Mouse (Mus musculus) embryo, embryonic 11.5 days (tissue): Measurements from ENCODE around the gene Lix1.

Experiments used
- DNase-seq: peaks from one replicate; pipeline ENCODE4 v3.0.0-alpha.2; 2012; ENCODE audit warnings: low read depth, low spot score

The Lix1 gene

DNA sequence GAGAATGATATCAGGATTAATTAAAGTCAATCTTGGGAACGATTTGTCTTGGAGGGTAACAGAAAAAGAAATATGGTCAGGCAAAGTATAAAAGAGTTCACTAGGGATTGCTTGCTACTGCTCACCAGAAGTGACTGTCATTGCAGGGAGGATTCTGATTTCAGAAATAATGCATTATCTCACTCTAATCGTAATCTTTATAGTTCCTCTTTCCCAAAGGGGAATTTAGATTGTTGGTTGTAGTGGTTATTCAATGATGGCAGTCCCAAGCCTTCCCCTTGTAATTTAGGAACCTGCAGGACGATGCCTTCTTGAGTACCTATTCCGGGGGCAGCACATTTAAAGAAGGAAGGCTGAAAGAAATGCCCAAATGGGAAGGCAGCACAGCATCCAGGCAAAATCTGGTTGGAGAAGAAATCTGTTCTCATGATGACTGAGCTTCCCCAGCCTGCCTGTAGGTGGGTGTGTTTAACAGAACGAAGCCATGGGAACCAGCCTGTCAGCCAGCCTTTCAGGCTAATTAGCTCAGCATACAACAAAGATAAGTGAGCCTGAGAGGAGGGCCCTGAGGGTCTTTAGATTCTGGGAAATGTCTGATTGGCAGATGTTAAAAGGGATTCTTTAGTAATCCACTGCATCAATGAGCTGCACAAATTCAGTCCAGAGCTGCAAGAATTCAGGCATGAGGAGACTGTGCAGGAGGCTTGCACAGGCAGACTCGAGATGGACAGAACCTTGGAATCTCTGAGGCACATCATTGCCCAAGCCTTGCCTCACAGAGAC is at the start of gene Lix1:
TSS of gene Lix1 (plus strand) at position 451 of the 783 bp plus-strand sequence.
- DNase-seq, result peak; percentile 51

DNA sequence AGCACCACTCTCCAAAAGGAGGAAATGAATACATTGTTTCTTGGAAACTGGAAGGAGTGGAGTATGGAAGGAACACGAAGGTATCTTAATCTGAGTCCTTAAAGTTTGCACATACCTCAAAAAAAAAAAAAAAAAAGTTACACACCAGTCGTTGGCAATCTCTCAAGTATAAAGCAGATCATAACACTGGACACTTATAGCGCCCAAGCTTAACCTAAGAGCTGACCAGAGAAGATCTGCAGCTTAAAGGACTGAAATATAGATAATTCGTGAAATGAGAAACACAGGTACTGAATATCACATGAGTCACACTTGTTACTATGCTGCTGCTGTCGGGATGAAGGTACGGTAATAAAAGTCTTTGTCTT is 28.9 kb upstream of the Lix1 start:
- no peak for DNase-seq

DNA sequence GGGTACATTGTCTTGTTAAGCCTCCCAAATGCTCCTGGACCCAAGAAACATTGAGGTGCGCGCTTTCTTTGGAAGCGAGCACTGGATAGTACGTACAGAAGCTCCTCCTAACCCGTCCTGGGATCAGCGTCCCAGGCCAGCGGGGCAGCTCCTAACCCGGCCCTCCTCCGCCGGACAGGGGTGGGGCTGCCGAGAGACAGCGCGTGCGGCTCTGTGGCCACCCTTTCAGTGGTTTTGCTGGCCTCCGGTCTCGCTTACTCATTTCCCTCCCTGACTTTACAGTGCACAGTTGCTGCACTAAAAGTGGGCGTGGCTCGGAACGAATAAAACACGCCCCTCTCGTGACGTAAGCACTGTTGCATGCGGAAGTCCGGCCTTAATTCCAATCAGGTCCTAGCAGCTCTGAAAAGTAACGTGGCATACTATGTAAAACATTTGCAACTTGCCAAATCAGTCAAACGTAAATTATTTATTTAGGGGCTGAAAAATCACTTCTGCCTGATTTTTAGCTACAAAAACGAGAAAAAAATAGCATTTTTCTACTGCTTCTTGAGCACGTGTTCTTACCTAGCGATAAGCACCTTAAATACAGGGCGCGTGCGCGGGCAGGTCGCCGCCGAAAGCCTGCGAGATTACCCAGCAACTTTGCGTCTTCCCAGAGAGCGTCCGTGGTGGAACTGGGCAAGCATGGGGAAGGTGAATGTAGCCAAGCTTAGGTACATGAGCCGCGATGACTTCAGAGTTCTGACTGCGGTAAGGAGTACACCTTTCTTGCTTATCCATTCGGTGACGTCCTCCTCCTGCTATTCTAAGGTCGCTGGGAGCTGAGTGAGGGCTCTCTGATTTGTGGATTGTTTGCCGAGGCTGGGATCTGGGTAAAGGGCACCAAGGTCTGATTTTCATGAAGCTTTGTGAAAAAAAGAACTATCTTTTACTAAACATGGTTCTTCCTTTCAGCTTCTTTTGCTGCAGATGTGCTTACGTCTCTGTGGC is 28.3 kb upstream of the Lix1 start, which contains the start of gene Riok2:
TSS of gene Riok2 (plus strand) at position 392 of the 993 bp plus-strand sequence.
- peak; percentile 96 for DNase-seq

DNA sequence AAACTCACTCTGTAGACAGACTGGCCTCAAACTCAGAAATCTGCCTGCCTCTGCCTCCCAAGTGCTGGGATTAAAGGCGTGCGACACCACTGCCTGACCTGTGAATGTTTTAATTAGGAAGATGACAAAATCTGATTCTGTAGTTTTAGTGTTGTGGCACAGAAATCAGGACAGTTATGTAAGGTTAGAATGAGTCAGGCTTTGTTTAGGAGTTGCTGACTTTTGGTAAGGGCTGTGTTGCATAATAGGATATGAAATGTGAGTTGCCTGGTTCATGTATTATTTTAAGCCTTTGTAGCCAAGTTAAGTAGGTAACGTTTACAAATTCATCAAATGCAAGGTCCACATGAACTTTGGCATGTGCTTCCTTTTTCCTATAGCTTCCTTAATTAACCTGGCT is 26.9 kb upstream of the Lix1 start:
- DNase-seq, result no peak

DNA sequence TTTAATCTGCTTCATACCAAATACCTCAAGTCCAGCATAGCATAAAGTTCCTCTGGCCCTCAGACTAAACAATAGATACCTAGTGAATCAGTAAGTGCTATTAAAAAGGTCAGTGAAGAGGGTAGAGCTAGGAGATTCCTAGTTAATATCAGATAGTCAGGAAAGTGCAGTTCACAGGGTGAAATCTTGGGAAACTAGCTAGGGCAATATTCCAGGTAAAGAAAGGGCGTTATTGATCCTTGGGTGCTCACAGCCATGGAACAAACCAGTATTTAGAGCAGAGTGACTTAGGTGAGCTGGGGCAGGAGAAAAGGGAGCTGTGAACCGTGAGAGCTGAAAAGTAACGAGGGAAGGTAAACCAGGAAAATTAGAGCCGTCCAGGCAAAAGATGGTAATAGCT is 18.8 kb upstream of the Lix1 start:
- no peak for DNase-seq

DNA sequence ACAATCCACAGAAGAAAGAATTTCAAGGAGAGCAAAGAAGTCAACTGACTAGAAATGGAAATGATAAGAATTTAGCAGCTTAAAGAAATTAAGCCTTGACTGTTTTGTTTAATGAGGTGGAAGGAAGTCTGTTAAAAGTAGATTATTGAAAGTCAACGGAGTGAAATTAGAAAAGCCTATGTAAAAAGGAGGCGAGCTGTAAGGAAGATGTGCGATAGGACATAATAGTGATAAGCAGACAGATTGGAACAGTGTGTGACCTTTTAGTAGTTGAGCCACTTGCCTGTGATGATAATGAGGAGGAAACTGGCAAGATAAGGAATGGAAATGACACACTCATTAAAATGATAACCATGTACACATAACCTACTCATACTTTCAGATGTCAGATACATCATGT is 18.0 kb upstream of the Lix1 start:
- DNase-seq, result no peak

DNA sequence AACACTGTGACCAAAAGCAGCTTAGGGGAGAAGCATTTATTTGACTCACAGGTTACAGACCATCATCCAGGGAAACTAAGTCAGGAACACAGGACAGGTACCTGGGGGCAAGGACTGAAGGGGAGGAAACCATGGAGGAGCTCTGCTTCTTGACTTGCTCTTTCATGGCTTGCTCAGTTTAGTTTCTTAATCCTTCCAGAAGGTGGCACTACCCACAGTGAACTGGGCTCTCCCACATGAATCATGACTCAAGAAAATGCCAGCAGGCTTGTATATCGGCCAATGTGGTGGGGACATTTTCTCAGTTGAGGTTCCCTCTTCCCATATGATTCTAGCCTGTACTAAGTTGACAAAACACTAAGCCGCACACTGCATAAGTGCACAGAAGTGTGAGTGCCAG is 16.4 kb upstream of the Lix1 start:
- DNase-seq, result no peak

DNA sequence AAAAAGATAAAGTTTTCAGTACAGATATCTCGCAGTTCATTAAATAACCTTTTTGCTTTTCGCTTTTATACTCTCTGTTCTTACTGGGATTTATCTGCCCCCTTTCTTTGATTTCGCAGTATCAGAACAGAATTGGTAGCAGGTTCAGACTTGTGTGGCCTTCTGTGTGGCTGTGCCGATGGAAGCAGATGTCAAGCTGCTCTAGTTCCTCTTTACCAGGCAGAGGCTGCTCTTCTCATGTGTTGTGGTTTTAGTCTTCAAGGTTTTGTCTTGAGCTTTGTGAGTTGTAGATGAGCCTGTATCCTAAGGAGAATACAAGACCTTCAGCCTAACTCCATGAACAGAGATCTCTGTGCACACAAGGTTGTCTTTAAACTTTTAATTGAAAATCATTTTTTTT is 10.6 kb upstream of the Lix1 start:
- no peak for DNase-seq

DNA sequence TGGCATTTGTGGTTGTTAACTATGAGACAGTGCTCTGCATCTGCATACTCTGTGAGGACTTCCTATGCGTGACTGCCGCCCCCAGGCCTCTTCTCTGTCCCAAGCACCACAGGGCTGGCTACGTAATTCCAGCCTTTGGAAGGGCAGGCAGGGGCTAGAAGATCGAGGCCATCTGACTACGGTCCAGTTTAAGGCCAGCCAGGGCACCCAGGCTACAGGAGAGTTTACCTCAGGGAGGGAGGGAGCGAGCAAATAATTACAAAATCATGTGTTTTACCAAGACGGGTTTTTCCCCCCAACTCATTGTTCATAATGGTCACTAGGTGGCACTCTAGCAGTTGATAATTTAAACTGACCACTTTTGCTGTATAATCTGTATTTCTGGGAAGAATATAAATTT is 9.6 kb upstream of the Lix1 start:
- DNase-seq, result no peak

DNA sequence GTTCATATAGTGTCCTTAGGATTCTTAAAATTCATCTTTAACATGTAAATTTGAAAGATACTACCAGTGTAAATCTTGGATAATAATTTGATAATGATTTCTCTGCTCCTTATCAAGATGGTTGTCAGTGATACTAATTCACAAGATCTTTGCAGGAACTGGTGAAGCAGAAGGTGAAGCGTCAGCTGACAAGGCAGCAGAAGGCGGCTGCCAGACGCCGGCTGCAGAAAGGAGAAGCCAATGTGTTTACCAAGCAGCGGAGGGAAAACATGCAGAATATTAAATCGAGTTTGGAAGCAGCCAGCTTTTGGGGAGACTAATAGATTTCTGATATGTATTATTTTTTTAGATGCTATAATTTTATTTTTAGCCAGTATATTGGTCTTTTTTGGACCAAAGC is 9.2 kb upstream of the Lix1 start:
- DNase-seq, result no peak

DNA sequence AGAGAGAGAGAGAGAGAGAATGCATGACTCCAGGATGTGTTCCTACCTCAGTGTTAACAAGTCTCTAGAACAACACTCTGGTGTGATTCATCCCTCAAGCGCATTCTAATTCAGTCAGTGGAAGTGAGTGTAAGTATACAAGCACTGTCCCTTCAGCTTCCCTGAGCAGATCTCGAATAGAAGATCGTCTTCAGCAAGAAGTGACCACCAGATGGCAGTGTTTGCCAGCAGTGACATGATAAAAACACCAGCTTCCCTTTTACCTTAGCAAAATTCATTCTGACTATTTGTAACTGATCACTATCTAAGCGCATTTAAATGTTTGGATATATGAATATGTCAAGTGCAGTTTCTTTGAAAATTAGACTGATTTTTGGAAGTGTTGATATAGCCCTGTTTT is 8.1 kb upstream of the Lix1 start:
- DNase-seq, result peak; percentile 65

DNA sequence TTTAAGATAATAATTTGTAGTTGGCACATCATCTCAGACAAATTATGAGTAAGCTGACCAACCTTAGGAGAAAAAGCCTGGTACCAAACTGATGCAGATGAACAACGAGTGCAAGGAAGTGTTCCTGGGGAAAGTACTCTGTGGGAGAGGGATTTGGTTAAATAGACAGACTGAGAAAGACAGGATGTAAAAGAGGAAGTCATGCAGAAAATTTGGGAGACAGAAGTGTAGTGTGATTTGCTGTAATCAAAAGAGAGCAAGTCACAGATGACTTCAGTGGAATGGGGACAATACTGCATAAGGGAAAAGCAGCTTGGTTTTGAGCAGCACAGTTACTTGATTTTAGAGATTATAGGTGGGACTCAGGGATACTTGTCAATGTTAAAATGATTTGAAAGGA is 5.6 kb upstream of the Lix1 start:
- DNase-seq, result no peak

DNA sequence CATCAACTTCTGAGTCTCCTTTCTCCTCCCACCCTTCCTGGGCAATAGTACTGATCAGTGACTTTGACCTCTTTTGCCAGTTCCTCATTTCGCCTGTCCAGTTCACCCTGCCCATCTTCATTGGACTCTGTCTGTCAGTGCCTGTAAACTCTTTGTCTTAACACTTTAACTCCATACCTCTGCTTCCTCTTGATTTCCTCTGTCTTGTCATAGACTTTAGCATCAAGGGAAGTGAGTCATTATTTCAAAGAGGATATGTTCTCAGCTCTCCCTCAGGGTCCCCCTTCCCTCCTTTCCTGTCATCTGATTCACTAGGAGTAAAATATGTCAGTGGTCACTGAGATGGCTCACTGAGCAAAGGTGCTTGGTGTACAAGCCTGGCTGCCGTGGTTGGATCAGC is 3.8 kb upstream of the Lix1 start:
- DNase-seq, result no peak

DNA sequence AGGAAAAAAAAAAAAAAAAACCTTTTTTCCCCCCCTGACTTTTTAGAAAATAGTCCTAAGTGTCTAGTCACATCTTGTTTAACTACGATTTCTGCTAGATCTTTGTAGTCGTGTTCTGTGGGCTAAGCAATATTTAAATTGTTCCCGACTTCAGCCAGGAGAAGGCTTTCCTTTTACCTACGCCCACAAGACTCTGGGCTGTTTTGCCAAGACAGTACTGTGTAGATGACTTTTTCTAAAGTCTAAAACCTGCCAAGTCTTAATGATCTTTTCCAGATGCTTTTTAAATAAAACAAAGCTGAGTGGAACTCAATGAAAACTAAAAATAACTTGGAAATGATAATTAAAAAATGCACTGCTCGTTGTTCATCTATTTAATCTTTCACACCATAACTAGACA is 566 bp downstream of the Lix1 start:
- DNase-seq, result no peak

DNA sequence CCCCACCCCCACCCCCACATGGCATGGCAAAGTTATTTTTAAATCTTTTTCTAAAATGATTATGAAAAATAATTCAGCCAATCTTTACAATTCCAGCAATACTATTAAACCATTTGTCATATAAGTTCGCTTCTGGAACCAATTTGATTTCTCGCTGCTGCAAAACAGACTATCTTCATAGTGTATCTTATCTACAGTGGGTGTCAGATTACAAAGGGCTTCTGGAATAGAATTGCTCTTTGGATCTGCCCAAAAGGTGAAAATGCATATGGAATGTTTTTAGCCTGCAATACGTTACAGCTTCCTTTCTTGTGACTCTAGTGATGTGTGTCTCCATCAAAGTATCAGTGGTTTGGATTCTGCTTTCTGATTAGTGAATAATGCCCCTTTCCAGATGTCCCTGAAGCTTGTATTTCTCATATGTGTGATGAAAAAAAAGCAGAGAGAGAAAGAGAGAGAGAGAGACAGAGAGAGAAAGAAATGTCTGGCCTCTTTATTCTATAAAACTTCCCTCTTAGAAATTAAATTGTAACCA is 1.2 kb downstream of the Lix1 start:
- DNase-seq, result no peak

DNA sequence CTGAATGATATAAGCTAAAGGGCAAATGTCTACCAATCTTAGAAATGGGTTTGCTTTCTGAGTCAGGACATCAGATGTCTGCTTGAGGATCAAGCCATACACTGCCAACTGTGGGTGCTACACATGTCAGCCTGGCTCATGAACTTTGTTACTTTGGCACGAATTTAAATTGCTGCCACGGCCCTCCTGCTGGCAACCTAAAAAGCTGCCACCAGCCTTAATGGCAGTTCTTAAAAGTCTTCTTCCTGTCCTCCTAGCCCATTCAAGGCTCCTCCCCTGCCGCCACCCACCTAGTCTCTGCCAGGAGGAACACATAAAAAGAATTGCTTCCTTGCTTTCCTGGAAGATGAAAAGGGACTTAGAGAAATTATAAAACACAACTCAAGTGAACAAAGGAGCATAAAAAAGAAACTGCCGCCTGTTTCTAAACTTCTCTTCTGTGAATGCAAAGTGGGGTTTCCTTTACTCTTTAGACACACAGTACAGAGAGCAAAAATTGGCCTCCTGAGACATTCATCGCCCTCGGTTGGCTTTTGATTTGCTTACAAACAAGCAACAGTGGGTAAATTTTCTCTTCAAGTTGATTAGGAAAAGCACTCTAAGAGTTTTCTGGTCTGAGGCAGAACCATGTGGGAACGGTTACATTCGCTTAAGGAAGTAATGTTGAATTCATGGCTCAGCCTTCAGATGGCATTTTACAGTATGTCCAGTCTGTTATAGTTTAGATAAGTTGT is 2.5 kb downstream of the Lix1 start:
- DNase-seq, result no peak

DNA sequence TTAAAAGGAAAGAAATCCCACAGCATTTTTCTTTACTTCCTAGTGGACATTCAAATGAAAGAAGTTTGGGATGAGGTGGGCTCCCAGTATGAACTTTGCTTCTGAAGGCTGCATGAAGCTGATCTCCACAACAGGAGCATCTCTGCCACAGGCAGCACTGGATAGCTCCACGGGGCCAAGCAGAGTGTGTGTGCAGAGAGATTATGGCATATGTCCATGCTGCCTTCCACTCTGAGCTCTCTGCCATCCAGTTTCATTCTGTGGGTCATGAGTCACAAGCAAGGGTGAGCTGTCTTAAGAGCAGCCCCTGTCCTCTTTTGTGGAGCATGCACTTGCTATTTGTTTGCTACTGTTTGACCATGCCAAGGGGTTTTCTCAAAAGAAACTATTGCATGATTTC is 3.1 kb downstream of the Lix1 start:
- DNase-seq, result no peak

DNA sequence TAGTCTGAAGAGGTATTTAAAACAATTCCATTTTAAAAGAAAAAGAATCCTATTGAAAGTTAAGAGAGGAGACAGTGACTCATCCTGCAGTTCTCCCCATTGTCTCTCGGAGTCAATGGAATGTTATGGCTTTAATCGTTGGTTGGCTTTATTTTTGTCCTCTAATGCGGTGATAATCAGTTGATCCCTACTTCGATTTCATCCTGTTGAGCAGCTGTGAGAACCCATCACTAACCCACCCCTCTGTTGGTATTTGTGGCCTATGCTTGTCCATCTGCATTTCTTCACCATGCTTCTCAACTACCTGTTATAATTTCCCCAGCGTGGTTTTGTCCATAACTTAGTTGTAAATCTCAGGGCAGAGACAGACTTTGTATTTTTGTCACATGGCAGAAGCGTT is 5.7 kb downstream of the Lix1 start:
- DNase-seq, result no peak

DNA sequence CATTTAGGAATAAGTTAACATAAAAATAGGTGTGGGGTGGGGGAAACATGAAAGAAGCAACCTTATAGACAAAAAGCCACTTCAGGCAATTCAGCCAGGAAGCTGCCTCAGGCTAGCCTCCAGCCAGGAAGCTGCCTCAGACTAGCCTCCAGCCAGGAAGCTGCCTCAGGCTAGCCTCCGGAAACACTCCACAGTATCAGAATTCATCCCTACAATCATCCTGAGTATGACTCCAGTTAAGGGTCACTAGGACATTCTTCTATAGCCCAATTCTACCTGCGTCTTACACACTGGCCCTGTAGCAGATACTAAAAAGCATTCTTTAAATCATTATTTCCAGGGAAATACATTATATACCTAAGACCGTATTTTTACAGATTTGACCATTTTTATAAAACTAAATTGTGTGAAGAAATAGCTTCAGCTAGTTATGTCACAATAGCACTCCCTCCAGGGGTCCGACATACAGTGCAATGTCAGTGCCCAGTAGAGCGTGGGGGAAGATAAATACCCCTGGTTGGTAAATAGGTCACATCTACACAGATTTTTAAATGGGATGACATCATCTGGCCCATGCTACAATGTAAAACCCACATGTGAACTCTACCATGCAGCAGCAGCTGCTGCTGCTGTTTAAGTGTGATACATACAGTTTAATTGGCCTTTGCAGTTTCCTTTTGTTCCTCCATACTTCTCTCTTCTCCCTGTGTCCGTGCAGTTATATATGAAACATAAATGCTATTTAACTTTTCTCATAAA is 6.4 kb downstream of the Lix1 start:
- DNase-seq, result no peak

DNA sequence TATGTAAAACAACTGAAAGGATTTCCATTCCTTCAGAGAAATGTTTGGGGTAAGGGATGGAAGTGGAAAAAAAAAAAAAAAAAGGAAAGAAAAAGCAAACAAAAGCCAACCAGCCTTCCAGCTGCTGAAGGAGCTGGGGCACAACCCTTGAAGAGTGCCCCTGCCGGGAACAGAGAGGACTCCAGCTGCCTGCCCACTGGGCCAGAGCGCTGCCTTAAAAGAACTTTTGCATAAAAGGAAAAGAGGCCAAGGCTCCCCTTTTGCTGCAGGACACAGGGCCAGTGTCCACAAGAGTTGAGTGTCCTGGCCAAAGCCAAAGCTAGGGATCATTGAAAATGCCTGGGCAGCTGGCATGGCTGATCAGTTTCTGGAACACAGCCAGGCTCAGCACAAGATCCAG is 7.1 kb downstream of the Lix1 start:
- DNase-seq, result no peak

DNA sequence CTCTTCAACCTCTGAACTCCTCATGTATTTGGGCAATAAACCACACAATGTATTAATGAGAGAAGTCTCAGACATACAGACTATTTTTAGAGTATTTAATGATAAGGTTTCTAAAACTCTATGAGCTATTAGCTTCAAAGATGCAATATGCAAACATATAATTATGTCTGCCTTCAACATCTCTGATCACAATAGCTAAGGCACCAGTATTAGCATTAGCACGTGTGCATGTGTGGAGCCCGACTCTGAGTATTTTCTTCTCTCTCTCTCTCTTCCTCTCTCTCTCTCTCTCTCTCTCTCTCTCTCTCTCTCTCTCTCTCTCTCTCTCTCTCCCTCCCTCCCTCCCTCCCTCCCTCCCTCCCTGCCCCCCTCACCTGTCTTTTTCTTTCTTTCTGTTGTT is 9.0 kb downstream of the Lix1 start:
- DNase-seq, result no peak
